Mouse (Mus musculus): ENCODE measurements around the gene Ppp1r12a. TPM values are rescaled to one million over a fixed set of nuclear protein-coding genes. Genes with fewer than 3 reads are reported as not detected.
A peak's percentile ranks its signal among the peaks of the same experiment; 100 is the strongest.

The Ppp1r12a gene
- polyA plus RNA-seq (2015; fragmentation: Nextera tagmentation; extraction: Ambion mirVana), result 74.0 and 76.7 TPM in 2 replicates

DNA sequence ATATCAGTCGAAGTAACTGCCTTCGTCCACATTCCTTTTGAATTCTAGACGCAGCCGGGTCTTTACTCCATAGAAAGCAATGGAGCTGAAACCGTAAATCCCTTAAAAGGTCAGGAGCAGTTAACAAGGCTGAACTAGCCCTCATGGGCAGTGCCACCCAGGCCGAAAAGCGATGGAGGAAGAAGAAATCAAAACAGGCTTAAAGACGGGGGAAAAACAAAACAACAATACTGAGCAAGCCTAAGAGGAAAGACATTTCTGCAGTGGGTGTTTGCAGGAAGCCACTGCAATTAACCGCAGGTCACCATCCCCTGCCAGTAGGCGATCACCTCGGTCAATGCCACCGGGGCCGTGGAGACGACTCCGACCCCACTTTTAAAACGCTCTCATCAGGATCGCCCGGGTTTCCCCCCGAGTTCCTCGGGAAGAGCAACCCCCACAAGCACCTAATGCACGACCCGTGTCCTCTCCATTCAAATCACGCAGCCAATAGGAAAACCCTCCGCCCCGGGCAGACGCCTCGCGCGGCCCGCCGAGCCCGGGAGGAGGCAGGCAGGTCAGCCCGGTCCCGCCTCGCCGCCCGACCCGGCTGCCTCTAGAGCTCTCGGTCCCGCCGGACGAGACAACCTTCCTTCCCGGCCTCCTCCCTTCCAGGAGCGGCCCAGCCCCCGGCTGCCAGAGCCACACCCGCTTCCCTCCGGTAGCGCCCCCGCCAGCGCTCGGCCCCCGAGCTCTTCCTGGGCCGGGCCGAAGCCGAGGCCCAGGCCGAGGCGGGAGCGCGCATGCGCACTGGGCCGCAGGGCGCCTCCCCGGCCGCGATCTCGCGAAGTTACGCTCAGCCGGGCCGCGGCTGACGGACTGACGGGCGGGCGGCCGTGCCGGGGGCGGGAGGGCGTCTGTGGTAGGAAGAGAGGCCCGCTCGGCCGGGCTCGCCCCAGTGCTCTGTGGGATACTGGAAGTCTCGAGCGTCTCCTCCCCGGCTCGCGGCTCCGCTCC lies at the start of gene Ppp1r12a:
TSS of gene Ppp1r12a (plus strand) at position 933 of the 996 bp plus-strand sequence.
- WGBS, result under 1% methylated on average over 85 of the region's 89 CpGs
- no peaks in the 10 kb centered on the region for H3K9me3 ChIP-seq (replicated peaks; ENCODE audit: low read length)
- 0 out of 2 replicates have a peak, but pooled peaks cover 6% of the 10 kb centered on the region for H3K4me1 ChIP-seq (replicated peaks; ENCODE audit: insufficient read depth, low read length)
- no peaks in the 10 kb centered on the region for H3K27me3 ChIP-seq (ENCODE audit: insufficient read depth, low read length)
- peak within 1 kb of the TSS; percentile 98 for H3K27ac ChIP-seq
- ATAC-seq (replicated peaks; ENCODE audit: low FRiP score, low read depth) (peak; percentile 96), DNase-seq (ENCODE audit: low spot score) (peak; percentile 94)
- H3K4me2 ChIP-seq (ENCODE audit: low read length), result peak within 1 kb of the TSS; percentile 77
- H3K9ac ChIP-seq (ENCODE audit: low read depth, low read length), result peak within 1 kb of the TSS; percentile 99
- peak within 1 kb of the TSS; percentile 100 for H3K4me3 ChIP-seq (replicated peaks; ENCODE audit: low read depth, low read length)
- H3K36me3 ChIP-seq (ENCODE audit: insufficient read depth, low read length), result no peaks in the 10 kb centered on the region
- TF ChIP-seq CTCF (IDR thresholded peaks at IDR 0.05; ENCODE audit: low read depth), result no peak

- Histone ChIP-seq H3K27me3 (ENCODE audit: insufficient read depth, low read length) (no peaks in the 10 kb centered on the region), H3K4me2 (ENCODE audit: low read length) (peak overlapping the region; percentile 26; the same call in 1 of the 2 replicates), H3K9me3 (replicated peaks; ENCODE audit: low read length) (no peaks in the 10 kb centered on the region), H3K9ac (ENCODE audit: low read depth, low read length) (no peak overlapping the region), H3K36me3 (ENCODE audit: insufficient read depth, low read length) (no peaks in the 10 kb centered on the region), H3K4me1 (replicated peaks; ENCODE audit: insufficient read depth, low read length) (no peaks in the 10 kb centered on the region), H3K4me3 (replicated peaks; ENCODE audit: low read depth, low read length) (no peak overlapping the region), H3K27ac (no peak overlapping the region)
- TF ChIP-seq CTCF (IDR thresholded peaks at IDR 0.05; ENCODE audit: low read depth), result no peak
- ATAC-seq (replicated peaks; ENCODE audit: low FRiP score, low read depth) (no peak), DNase-seq (ENCODE audit: low spot score) (no peak)
- 61% methylated on average over 17 of the region's 17 CpGs for WGBS
These were observed 48.4 kb upstream of the Ppp1r12a start for GRCm38 (mm10) chr10:108113361-108114237.

- DNase-seq (ENCODE audit: low spot score), result no peak
- Histone ChIP-seq H3K27me3 (ENCODE audit: insufficient read depth, low read length) (no peaks in the 10 kb centered on the region), H3K27ac (no peak overlapping the region), H3K4me1 (replicated peaks; ENCODE audit: insufficient read depth, low read length) (no peaks in the 10 kb centered on the region), H3K9ac (ENCODE audit: low read depth, low read length) (no peak overlapping the region), H3K36me3 (ENCODE audit: insufficient read depth, low read length) (no peaks in the 10 kb centered on the region), H3K4me3 (replicated peaks; ENCODE audit: low read depth, low read length) (no peak overlapping the region), H3K9me3 (replicated peaks; ENCODE audit: low read length) (no peaks in the 10 kb centered on the region), H3K4me2 (ENCODE audit: low read length) (no peak overlapping the region)
- WGBS, result 80% methylated on average over 13 of the region's 13 CpGs
- ATAC-seq (replicated peaks; ENCODE audit: low FRiP score, low read depth), result no peak
- TF ChIP-seq CTCF (IDR thresholded peaks at IDR 0.05; ENCODE audit: low read depth), result no peak
These were observed 43.5 kb upstream of the Ppp1r12a start for GRCm38 (mm10) chr10:108118200-108119163.

DNA sequence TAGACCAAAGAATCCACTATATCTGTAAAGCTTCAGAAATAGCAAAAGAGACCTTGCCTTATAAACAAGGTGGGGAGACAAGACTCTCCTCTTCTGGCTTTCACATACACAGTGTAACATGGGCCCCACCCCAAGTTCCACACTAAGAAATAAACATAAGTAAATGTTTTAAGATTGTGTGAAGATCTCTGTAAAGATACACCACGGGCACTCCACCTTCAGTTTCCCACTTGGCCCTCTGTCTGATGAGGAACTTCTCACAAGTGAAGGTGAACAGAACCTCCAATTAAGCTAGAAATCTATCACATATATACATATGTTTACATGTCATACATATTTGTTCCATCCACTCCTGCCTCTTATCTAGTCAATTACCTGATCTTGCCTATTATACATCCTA lies 42.6 kb upstream of the Ppp1r12a start:
- H3K36me3 ChIP-seq (ENCODE audit: insufficient read depth, low read length), result no peaks in the 10 kb centered on the region
- H3K27me3 ChIP-seq (ENCODE audit: insufficient read depth, low read length), result no peaks in the 10 kb centered on the region
- TF ChIP-seq CTCF (IDR thresholded peaks at IDR 0.05; ENCODE audit: low read depth), result no peak
- no peaks in the 10 kb centered on the region for H3K4me1 ChIP-seq (replicated peaks; ENCODE audit: insufficient read depth, low read length)
- 88% methylated on average over 1 of the region's 1 CpGs for WGBS
- H3K27ac ChIP-seq, result no peak overlapping the region
- ATAC-seq (replicated peaks; ENCODE audit: low FRiP score, low read depth) (no peak), DNase-seq (ENCODE audit: low spot score) (no peak)
- no peaks in the 10 kb centered on the region for H3K9me3 ChIP-seq (replicated peaks; ENCODE audit: low read length)
- H3K4me3 ChIP-seq (replicated peaks; ENCODE audit: low read depth, low read length), result no peak overlapping the region
- no peak overlapping the region for H3K4me2 ChIP-seq (ENCODE audit: low read length)
- no peak overlapping the region for H3K9ac ChIP-seq (ENCODE audit: low read depth, low read length)

DNA sequence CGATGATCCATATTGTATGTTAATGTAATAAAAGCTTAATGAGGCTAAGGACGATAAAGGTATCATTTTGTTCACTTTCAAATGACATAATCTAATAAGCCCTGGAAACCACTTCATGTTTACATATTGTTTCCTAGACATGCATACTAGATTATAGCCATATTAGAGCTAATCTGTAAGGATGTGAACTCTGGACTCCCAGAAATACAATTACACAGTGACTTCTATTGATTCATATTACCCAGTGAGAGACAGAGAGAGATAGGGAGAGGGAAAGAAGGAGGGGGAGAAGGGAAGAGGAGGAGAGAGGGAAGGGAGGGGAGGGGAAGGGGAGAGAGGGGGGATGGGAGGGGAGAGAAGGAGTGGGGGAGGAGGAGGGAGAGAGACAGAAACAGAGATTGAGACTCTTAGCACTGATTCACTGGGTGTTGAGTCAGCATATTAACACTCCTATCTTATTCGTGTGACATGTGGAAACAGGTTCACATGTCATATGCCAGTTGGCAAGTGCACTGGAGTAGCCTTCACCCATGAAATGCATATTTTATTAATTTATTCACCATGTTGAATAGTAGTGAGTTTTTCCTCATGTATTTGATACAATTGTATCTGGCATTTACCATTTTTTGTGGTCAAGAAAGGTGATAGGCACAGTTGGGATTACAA lies 36.9 kb upstream of the Ppp1r12a start:
- Histone ChIP-seq H3K27me3 (ENCODE audit: insufficient read depth, low read length) (no peaks in the 10 kb centered on the region), H3K27ac (no peak overlapping the region), H3K4me1 (replicated peaks; ENCODE audit: insufficient read depth, low read length) (no peaks in the 10 kb centered on the region), H3K4me2 (ENCODE audit: low read length) (no peak overlapping the region), H3K9me3 (replicated peaks; ENCODE audit: low read length) (no peaks in the 10 kb centered on the region), H3K9ac (ENCODE audit: low read depth, low read length) (no peak overlapping the region), H3K4me3 (replicated peaks; ENCODE audit: low read depth, low read length) (no peak overlapping the region), H3K36me3 (ENCODE audit: insufficient read depth, low read length) (no peaks in the 10 kb centered on the region)
- no peak for TF ChIP-seq CTCF (IDR thresholded peaks at IDR 0.05; ENCODE audit: low read depth)
- DNase-seq (ENCODE audit: low spot score) (no peak), ATAC-seq (replicated peaks; ENCODE audit: low FRiP score, low read depth) (no peak)
- WGBS, result 90% methylated on average over 3 of the region's 3 CpGs
